Mouse (Mus musculus): ENCODE data around the gene Atp13a4.

DNA sequence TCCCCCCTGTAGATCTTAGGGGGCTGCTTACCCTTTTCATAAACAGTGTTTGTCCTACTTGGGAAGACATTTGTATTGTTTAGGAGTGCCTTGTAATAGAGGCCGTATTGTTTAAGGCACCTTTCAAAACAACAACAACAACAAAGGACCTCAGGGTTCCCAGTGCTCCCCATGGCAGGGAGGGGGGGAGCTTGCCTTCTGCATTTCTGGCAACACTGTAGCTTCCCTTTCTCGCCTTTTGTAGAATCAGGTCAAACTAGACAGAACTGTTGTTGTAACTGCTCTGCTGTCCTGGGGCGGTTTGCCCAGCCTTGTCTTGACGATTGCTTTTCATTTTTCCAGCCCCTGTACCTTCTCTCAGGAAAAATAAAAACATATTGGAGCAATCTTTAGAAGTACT lies 40.0 kb downstream of the Atp13a4 start:
- TF ChIP-seq POLR2A (IDR thresholded peaks at IDR 0.05; ENCODE audit: borderline replicate concordance, extremely low read depth, low read depth, low read length), result no peak
- TF ChIP-seq CTCF (IDR thresholded peaks at IDR 0.05; ENCODE audit: insufficient read depth, low read length), result no peak
